Mouse (Mus musculus) T-helper 1 cell (primary cell): ENCODE results near the gene Aqp3.

Experiments used
- in situ Hi-C: fragments of 300-600 bp; cut with MboI, MseI; formaldehyde crosslinking; loops from one replicate; pipeline ENCODE4 v1.15.1; 2025; ENCODE audit warnings: high pct_unique_total_duplicates

Gene Aqp3

GRCm38 (mm10) chr4:41063894-41064673 is 33.9 kb downstream of the Aqp3 start:
- in situ Hi-C loops, result no loop called here

- in situ Hi-C loops, result no loop called here
Observed at GRCm38 (mm10) chr4:41063351-41063750, 34.6 kb downstream of the Aqp3 start.

GRCm38 (mm10) chr4:41057361-41057760 is 40.6 kb downstream of the Aqp3 start:
- in situ Hi-C loops, result no loop called here

GRCm38 (mm10) chr4:41056742-41057332 is 41.1 kb downstream of the Aqp3 start:
- in situ Hi-C loops, result no loop called here

GRCm38 (mm10) chr4:41056253-41056652 is 41.7 kb downstream of the Aqp3 start:
- in situ Hi-C loops, result no loop called here

- in situ Hi-C loops, result no loop called here
Observed at GRCm38 (mm10) chr4:41055111-41055510, 42.9 kb downstream of the Aqp3 start.

GRCm38 (mm10) chr4:41051781-41052180 is 46.2 kb downstream of the Aqp3 start:
- in situ Hi-C loops, result loop anchor here (5.0 kb wide), 1 partner anchor 66 kb away; no protein-coding TSS in a partner anchor

GRCm38 (mm10) chr4:41050726-41051675 is 47.0 kb downstream of the Aqp3 start:
- in situ Hi-C loops, result loop anchor here (5.0 kb wide), 1 partner anchor 66 kb away; no protein-coding TSS in a partner anchor

- in situ Hi-C loops, result no loop called here
Observed at GRCm38 (mm10) chr4:41048926-41049325, 49.1 kb downstream of the Aqp3 start.

- in situ Hi-C loops, result no loop called here
Observed at GRCm38 (mm10) chr4:41047524-41048271, 50.3 kb downstream of the Aqp3 start, which contains the start of gene Aqp7. Gene Aqp7 (minus strand): TSS chr4:41048139.

GRCm38 (mm10) chr4:41046254-41046795 is 51.7 kb downstream of the Aqp3 start:
- in situ Hi-C loops, result no loop called here

GRCm38 (mm10) chr4:41045288-41045687 is 52.7 kb downstream of the Aqp3 start:
- in situ Hi-C loops, result no loop called here

- in situ Hi-C loops, result no loop called here
Observed at GRCm38 (mm10) chr4:41043961-41044360, 54.0 kb downstream of the Aqp3 start.

GRCm38 (mm10) chr4:41042880-41043279 is 55.1 kb downstream of the Aqp3 start:
- in situ Hi-C loops, result no loop called here
